Mouse (Mus musculus) midbrain, embryonic 12.5 days (tissue): ENCODE measurements around the gene Xkrx. TPM values are rescaled to one million over a fixed set of nuclear protein-coding genes. Genes with fewer than 3 reads are reported as not detected.

Experiments used
- ATAC-seq: fragments of 200-750 bp; cut with Nextera tagmentation; 2 replicates; pipeline ENCODE4 v1.8.0; 2017; ENCODE audit warnings: low read depth, moderate TSS enrichment, moderate library complexity; ENCODE audit not compliant: low FRiP score
- H3K27ac ChIP-seq: fragments of 300-500 bp; sonication (generic); replicated peaks from 2 replicates; pipeline ENCODE4 v1.5.1; 2016; ENCODE audit warnings: mild to moderate bottlenecking
- H3K27me3 ChIP-seq: fragments of 300-500 bp; sonication (generic); 2 replicates; pipeline ENCODE4 v1.6.1; 2016; ENCODE audit warnings: mild to moderate bottlenecking
- H3K36me3 ChIP-seq: fragments of 300-500 bp; sonication (generic); 2 replicates; pipeline ENCODE4 v1.6.1; 2016
- H3K4me1 ChIP-seq: fragments of 300-500 bp; sonication (generic); 2 replicates; pipeline ENCODE4 v1.6.1; 2016
- H3K4me2 ChIP-seq: fragments of 300-500 bp; sonication (generic); replicated peaks from 2 replicates; pipeline ENCODE4 v1.6.1; 2016; ENCODE audit warnings: mild to moderate bottlenecking, moderate library complexity
- H3K4me3 ChIP-seq: fragments of 300-500 bp; sonication (generic); 2 replicates; pipeline ENCODE4 v1.5.1; 2016; ENCODE audit warnings: mild to moderate bottlenecking
- H3K9ac ChIP-seq: fragments of 300-500 bp; sonication (generic); replicated peaks from 2 replicates; pipeline ENCODE4 v1.6.1; 2016; ENCODE audit warnings: mild to moderate bottlenecking, moderate library complexity
- H3K9me3 ChIP-seq: fragments of 300-500 bp; sonication (generic); 2 replicates; pipeline ENCODE4 v1.6.1; 2016; ENCODE audit warnings: mild to moderate bottlenecking
- WGBS: fragments of 180-500 bp; shearing (Covaris S2); methylation state at CpG from one replicate; pipeline ENCODE4 v1.1.7; 2016; 5-methylcytosine and 5-hydroxymethylcytosine counted together
- polyA plus RNA-seq: library from polyadenylated mRNA; unstranded; fragments of >200 nt; fragmentation: Nextera tagmentation; extraction: Ambion mirVana; gene quantifications from 2 replicates; pipeline ENCODE4 v1.2.1, GENCODE M21; 2016

Xkrx gene
- polyA plus RNA-seq, 1 experiment from 2014 or later = 0.06 TPM

- no peaks in the 10 kb centered on the region for H3K4me1 ChIP-seq
- no peak for ATAC-seq
- H3K4me3 ChIP-seq = no peak overlapping the region
- H3K9me3 ChIP-seq = no peaks in the 10 kb centered on the region
- H3K9ac ChIP-seq = no peak overlapping the region
- no peaks in the 10 kb centered on the region for H3K36me3 ChIP-seq
- no peak overlapping the region for H3K4me2 ChIP-seq
- 0 out of 2 replicates have a peak, but pooled peaks cover 9% of the 10 kb centered on the region for H3K27me3 ChIP-seq
- 86% methylated on average over 6 of the region's 6 CpGs for WGBS
- no peak overlapping the region for H3K27ac ChIP-seq
Observed at GRCm38 (mm10) chrX:134140024-134140423, 21.9 kb downstream of the Xkrx start.

- ATAC-seq = no peak
- H3K9me3 ChIP-seq = no peaks in the 10 kb centered on the region
- no peak overlapping the region for H3K4me2 ChIP-seq
- peaks cover 27% of the 10 kb centered on the region for H3K27me3 ChIP-seq
- 45% methylated on average over 3 of the region's 3 CpGs for WGBS
- H3K27ac ChIP-seq = no peak overlapping the region
- H3K9ac ChIP-seq = no peak overlapping the region
- H3K36me3 ChIP-seq = no peaks in the 10 kb centered on the region
- H3K4me1 ChIP-seq = no peaks in the 10 kb centered on the region
- no peak overlapping the region for H3K4me3 ChIP-seq
Observed at GRCm38 (mm10) chrX:134133821-134134220, 28.1 kb downstream of the Xkrx start.

GRCm38 (mm10) chrX:134132295-134132694 is 29.6 kb downstream of the Xkrx start:
- Histone ChIP-seq H3K27me3 (peaks cover 25% of the 10 kb centered on the region), H3K4me3 (no peak overlapping the region), H3K4me1 (no peaks in the 10 kb centered on the region), H3K36me3 (no peaks in the 10 kb centered on the region), H3K27ac (no peak overlapping the region), H3K4me2 (no peak overlapping the region), H3K9me3 (no peaks in the 10 kb centered on the region), H3K9ac (no peak overlapping the region)
- WGBS = 32% methylated on average over 5 of the region's 5 CpGs
- ATAC-seq = 0 out of 2 replicates have a peak, but pooled peaks have one; percentile 47

- Histone ChIP-seq H3K27ac (no peak overlapping the region), H3K4me2 (no peak overlapping the region), H3K4me1 (no peaks in the 10 kb centered on the region), H3K9ac (no peak overlapping the region), H3K36me3 (no peaks in the 10 kb centered on the region), H3K9me3 (no peaks in the 10 kb centered on the region), H3K4me3 (no peak overlapping the region), H3K27me3 (peaks cover 24% of the 10 kb centered on the region)
- no peak for ATAC-seq
- 77% methylated on average over 3 of the region's 3 CpGs for WGBS
Observed at GRCm38 (mm10) chrX:134128549-134128948, 33.3 kb downstream of the Xkrx start.

GRCm38 (mm10) chrX:134116417-134116816 is 45.5 kb downstream of the Xkrx start:
- Histone ChIP-seq H3K36me3 (no peaks in the 10 kb centered on the region), H3K4me2 (no peak overlapping the region), H3K9ac (no peak overlapping the region), H3K9me3 (no peaks in the 10 kb centered on the region), H3K27me3 (peaks cover 9% of the 10 kb centered on the region; the same call in 1 of the 2 replicates), H3K4me3 (no peak overlapping the region), H3K4me1 (no peaks in the 10 kb centered on the region), H3K27ac (no peak overlapping the region)
- ATAC-seq = no peak
- 75% methylated on average over 3 of the region's 3 CpGs for WGBS

GRCm38 (mm10) chrX:134111767-134112166 is 50.1 kb downstream of the Xkrx start:
- Histone ChIP-seq H3K4me1 (no peaks in the 10 kb centered on the region), H3K9ac (no peak overlapping the region), H3K9me3 (no peaks in the 10 kb centered on the region), H3K4me3 (no peak overlapping the region), H3K27me3 (peaks cover 3% of the 10 kb centered on the region; the same call in 1 of the 2 replicates), H3K4me2 (no peak overlapping the region), H3K36me3 (no peaks in the 10 kb centered on the region), H3K27ac (no peak overlapping the region)
- no peak for ATAC-seq
- 87% methylated on average over 3 of the region's 3 CpGs for WGBS

GRCm38 (mm10) chrX:134102641-134103040 is 59.2 kb downstream of the Xkrx start:
- Histone ChIP-seq H3K4me3 (no peak overlapping the region), H3K4me1 (no peaks in the 10 kb centered on the region), H3K27ac (no peak overlapping the region), H3K36me3 (no peaks in the 10 kb centered on the region), H3K4me2 (no peak overlapping the region), H3K9me3 (no peaks in the 10 kb centered on the region), H3K9ac (no peak overlapping the region), H3K27me3 (peaks cover 9% of the 10 kb centered on the region; the same call in 1 of the 2 replicates)
- ATAC-seq = no peak
- 84% methylated on average over 2 of the region's 2 CpGs for WGBS

Other genes with a start within 250 kb of the Xkrx start
- 1.5 and 2.0 TPM in 2 replicates for gene Sytl4, start 180.3 kb downstream of the Xkrx start, polyA plus RNA-seq
- 66.6 and 68.0 TPM in 2 replicates for gene Cstf2, start 102.9 kb downstream of the Xkrx start, polyA plus RNA-seq
- gene Arl13a, start 25.4 kb upstream of the Xkrx start, polyA plus RNA-seq = not detected in 2 replicates
- 0.10 TPM in 1 of 2 replicates, not detected in the other for gene Nox1, start 59.9 kb upstream of the Xkrx start, polyA plus RNA-seq
- gene Trmt2b, start 114.9 kb upstream of the Xkrx start, polyA plus RNA-seq = 6.2 and 9.0 TPM in 2 replicates
- gene Tmem35a, start 133.1 kb upstream of the Xkrx start, polyA plus RNA-seq = 40.4 and 45.7 TPM in 2 replicates
- gene Cenpi, start 146.0 kb upstream of the Xkrx start, polyA plus RNA-seq = 21.7 and 25.0 TPM in 2 replicates
- gene Drp2, start 242.5 kb upstream of the Xkrx start, polyA plus RNA-seq = 13.9 and 16.4 TPM in 2 replicates